Mouse (Mus musculus) common myeloid progenitor, adult 5-6 weeks (primary cell): Measurements from ENCODE around the gene Map7. TPM values are rescaled to one million over a fixed set of nuclear protein-coding genes. Genes with fewer than 3 reads are reported as not detected.

Source experiments
- ATAC-seq: replicated peaks from 2 replicates; pipeline ENCODE4 v1.8.0; 2016; ENCODE audit warnings: low read depth, mild to moderate bottlenecking, moderate TSS enrichment, inconsistent platforms; ENCODE audit not compliant: poor library complexity, severe bottlenecking
- total RNA-seq: library from RNA; stranded (forward); fragments of 200-1000, 187-1606 nt; gene quantifications from 2 replicates; pipeline ENCODE4 v1.2.3, GENCODE M21; 2017

The Map7 gene
- total RNA-seq, 1 experiment from 2014 or later = 47.9 TPM

- no peak for ATAC-seq
Observed at GRCm38 (mm10) chr10:20181680-20182399, 33.6 kb downstream of the Map7 start.

- no peak for ATAC-seq
Observed at GRCm38 (mm10) chr10:20184326-20184725, 36.1 kb downstream of the Map7 start.

DNA sequence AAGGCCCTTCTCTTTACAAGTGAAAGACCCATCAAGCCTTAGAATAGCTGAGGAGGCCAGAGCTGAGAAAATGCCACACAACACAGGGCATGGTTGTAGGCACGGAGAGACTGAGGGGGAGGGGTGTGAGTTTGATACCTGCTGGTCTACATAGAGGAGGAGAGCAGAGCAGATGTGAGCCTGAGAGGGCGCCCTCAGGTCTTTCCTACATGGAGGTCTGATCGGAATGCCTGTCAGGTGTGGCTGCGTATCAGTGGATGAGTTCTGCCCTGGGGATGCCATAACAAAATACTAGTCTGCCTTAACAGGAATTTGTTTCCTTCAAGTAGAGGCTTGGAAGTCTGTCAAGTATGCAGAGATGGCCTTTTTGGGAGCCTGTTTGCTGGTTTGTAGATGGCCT lies 37.0 kb downstream of the Map7 start:
- no peak for ATAC-seq

- no peak for ATAC-seq
Observed at GRCm38 (mm10) chr10:20185806-20186205, 37.5 kb downstream of the Map7 start.

DNA sequence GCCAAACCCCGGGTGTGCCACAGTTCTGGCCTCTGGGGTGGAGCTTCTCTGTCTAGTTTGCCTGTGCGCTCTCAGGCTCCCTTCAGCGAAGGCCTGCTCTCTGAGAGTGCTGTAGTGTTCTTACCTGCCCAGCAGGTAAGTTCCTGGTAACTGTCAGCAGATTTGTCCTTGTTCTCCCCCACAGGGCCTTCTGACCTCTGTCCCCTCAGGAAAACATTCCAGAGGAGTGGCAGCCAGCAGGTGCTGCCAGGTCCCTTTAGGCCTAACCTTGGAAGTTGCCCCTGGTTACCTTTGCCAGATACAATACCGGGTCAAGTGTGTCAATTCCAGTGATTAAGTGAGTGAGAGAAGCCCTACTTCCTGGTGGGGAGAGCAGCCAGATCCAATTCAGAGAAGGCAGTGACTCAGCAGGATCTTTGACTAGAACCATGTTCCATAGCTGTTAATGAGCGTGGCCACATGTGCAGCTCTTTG lies 38.6 kb downstream of the Map7 start:
- ATAC-seq = peak; percentile 40

- ATAC-seq = peak; percentile 39; the same call in 1 of the 2 replicates
Observed at GRCm38 (mm10) chr10:20190139-20190747, 42.0 kb downstream of the Map7 start.

- no peak for ATAC-seq
Observed at GRCm38 (mm10) chr10:20194847-20195540, 46.7 kb downstream of the Map7 start.

DNA sequence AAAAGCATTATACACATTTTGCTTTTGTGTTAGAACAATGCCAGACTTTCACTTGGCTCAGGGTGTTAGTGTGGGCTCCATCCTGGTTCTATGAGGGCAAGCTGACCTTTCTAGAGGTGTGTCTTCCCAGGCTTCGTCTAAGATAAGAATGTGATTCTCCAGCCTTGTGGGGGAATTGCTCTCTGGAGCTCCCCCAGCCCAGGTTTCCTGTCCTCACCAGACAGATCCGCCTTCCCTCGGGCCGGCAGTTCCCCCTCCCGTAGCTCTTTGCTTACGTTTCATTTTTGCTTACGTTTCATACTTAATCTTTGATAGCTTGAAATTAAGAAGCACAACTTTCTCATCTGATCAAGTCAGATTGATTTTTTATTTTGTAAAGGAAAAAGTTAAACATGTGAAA lies 48.8 kb downstream of the Map7 start:
- ATAC-seq = peak; percentile 67; the same call in 1 of the 2 replicates

- ATAC-seq = no peak
Observed at GRCm38 (mm10) chr10:20198968-20199737, 50.9 kb downstream of the Map7 start.

- no peak for ATAC-seq
Observed at GRCm38 (mm10) chr10:20201236-20201635, 53.0 kb downstream of the Map7 start.

GRCm38 (mm10) chr10:20202171-20202570 lies 53.9 kb downstream of the Map7 start:
- no peak for ATAC-seq

- no peak for ATAC-seq
Observed at GRCm38 (mm10) chr10:20202818-20203217, 54.5 kb downstream of the Map7 start.

DNA sequence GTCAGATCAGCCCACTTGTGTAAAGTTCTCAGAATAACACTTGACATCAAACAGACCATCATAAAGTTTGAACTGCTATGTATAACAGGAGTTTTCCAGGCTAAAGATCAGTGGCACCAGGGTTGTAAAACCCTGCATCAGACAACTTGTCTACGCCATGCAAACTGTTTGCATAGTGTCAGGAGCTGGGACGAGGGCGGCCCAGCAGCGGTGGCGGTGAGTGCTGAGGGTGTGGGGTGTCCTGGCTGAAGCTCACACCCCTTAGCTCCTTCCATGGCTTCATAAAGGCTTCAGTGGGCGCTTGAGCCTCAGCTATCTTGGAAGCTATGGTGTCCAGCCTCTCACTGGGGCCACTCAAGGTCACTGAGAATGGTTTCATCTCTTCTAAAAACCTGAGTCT lies 55.2 kb downstream of the Map7 start:
- ATAC-seq = no peak

DNA sequence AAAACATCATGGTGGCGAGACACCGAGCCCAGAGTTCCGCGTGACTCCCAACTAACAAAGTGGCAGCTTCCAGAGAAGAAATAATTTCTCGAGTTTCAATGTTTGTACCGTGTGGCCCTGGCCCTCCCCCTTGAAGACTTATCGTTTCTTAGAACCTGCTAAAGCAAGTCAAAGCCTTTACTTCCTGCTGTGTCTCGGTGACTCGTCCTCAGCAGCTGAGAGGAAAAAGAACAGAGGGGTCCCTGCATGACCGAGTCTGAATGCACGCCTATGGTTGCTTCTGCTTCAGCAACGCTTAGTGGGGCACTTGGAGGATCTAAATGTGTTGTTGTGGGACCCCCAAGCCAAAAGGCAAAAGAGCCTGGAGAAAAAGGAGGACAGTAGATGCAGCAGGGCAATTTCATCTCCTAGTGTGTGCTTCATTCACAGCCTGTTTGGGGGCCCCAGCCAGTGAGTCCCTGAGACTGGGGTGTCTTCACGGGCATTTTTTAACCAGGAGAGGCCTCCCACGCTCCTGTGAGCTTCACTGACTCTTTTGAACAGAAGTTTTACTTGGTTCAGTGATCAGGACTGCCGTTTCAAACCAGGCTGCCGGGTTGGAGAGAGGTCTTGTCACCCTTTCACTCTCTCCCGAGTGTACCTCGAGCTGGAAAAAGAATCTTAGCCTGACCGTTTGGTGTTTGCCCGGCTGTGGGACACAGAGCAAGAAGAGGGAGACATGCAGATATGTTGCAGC lies 56.6 kb downstream of the Map7 start:
- ATAC-seq = peak; percentile 73

DNA sequence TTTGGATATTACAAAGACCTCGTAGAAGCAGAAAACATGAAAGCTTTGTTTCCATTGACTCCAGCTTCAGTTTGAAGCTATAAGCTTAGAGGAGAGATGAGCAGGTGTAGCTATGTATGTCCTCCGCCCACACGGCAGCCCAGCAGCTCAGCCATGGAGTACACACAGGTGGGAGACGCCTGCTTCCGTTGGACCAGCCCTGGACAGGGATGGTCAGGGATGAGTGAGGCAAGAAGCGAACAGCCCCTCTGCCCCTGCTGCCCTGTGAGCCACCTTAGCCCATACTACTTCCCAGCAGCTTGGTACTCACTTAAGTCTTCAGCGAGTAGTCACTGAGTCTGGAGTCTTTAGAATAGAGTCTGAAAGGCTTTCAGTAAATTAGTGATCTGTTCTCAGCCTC lies 58.7 kb downstream of the Map7 start:
- ATAC-seq = no peak

DNA sequence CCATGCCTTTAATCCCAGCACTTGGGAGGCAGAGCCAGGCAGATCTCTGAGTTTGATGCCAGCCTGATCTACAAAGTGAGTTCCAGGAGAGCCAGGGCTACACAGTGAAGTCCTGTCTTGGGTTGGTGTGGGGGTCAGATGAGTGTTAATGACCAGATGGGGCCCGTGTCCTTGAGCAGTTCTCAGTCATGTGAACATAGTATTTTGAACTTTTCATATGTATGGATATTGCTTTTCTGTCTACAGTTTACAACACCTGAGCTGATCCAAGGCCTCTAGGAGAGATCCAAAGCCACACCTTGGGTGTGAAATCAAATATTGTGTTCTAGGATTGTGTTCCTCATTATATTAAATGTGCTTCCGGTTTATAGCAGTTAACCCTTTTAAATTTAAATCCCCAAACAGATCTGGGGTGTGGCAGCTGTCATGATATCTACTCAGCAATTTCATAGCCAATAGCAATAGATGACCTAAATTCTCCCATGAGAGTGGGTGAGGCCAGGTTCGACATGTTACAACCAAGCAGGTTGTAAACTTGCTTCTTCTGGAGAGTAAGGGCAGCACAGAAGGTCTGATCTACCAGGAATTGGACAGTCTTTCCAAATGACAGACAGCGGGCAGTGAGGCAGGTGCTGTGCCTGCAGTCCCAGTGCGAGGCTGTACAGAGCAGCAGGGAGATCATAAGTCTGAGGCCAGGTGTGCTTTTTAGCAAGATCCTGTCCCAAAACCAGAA lies 61.5 kb downstream of the Map7 start:
- no peak for ATAC-seq

- ATAC-seq = no peak
Observed at GRCm38 (mm10) chr10:20214418-20214817, 66.1 kb downstream of the Map7 start.

DNA sequence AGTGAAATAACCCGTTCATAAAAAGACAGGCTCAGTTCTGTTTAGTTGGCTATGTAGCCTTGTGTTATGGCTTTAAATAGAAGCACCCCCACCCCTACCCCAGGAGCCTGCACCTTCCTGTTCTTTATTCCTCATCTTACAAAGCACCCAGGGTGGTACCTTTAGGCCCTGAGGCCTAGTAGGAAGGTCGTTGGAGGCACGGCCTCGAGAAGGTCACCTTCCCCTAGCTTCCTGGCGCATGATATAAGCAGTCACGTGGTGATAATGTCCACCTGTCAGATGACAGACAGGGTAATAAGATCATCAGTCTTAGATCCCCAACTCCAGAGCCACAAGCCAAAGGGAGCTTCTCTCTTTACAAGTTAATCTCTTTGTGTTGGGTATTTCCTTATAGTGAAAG lies 68.7 kb downstream of the Map7 start:
- ATAC-seq = no peak

GRCm38 (mm10) chr10:20218866-20219265 lies 70.6 kb downstream of the Map7 start:
- no peak for ATAC-seq
